Mouse (Mus musculus): ENCODE data around the gene Gabrg3. TPM values are rescaled to one million over a fixed set of nuclear protein-coding genes. Genes with fewer than 3 reads are reported as not detected.

The Gabrg3 gene
- polyA plus RNA-seq, 2 experiments from 2014 or later = not detected

Other genes starting within 250 kb of the Gabrg3 start
- gene Gabrb3, start 32.5 kb upstream of the Gabrg3 start, polyA plus RNA-seq (2017; shearing (Covaris generic)) = not detected
- gene Gabra5, start 122.9 kb upstream of the Gabrg3 start, polyA plus RNA-seq (2017; shearing (Covaris generic)) = not detected